Mouse (Mus musculus) CH12.LX (cell line): ENCODE data around the gene Cyp8b1.

Source experiments
- CTCF ChIP-seq, 2 experiments: IDR thresholded peaks in 1 of 2; conservative IDR thresholded peaks in 1 of 2; 2 replicates each; pipeline ENCODE4 v1.5.1; 2011 to 2012; ENCODE audit warnings: low read depth in 2 of 2, low read length in 2 of 2, improper control_type of control experiment in 1 of 2, inconsistent platforms in 1 of 2, mild to moderate bottlenecking in 1 of 2, moderate library complexity in 1 of 2
- EP300 ChIP-seq: IDR thresholded peaks from 2 replicates; pipeline ENCODE4 v1.6.1; 2011; ENCODE audit warnings: low read length, improper control_type of control experiment
- KAT2A ChIP-seq: IDR thresholded peaks from 2 replicates; pipeline ENCODE4 v1.6.1; 2012; ENCODE audit warnings: low read length, improper control_type of control experiment, inconsistent platforms; ENCODE audit not compliant: insufficient replicate concordance
- MAFK ChIP-seq: IDR thresholded peaks from 2 replicates; pipeline ENCODE4 v1.6.1; 2011; ENCODE audit warnings: low read length, improper control_type of control experiment; ENCODE audit not compliant: insufficient replicate concordance
- NRF1 ChIP-seq: IDR thresholded peaks from 2 replicates; pipeline ENCODE4 v1.6.1; 2014; ENCODE audit warnings: low read depth, mild to moderate bottlenecking, inconsistent platforms, low read length, improper control_type of control experiment, moderate library complexity
- POLR2A ChIP-seq: IDR thresholded peaks from 2 replicates; pipeline ENCODE4 v1.6.1; 2011; ENCODE audit warnings: low read depth, mild to moderate bottlenecking, improper control_type of control experiment, low read length
- POLR2AphosphoS2 ChIP-seq: IDR thresholded peaks from 2 replicates; pipeline ENCODE4 v1.6.1; 2011; ENCODE audit warnings: low read depth, low read length, improper control_type of control experiment
- RCOR1 ChIP-seq: conservative IDR thresholded peaks from 2 replicates; pipeline ENCODE4 v1.6.1; 2012; ENCODE audit warnings: low read depth, mild to moderate bottlenecking, inconsistent platforms, low read length, improper control_type of control experiment
- SMC3 ChIP-seq: IDR thresholded peaks from 2 replicates; pipeline ENCODE4 v1.6.1; 2011; ENCODE audit warnings: low read depth, low read length, improper control_type of control experiment
- UBTF ChIP-seq: IDR thresholded peaks from 2 replicates; pipeline ENCODE4 v1.6.1; 2012; ENCODE audit warnings: low read depth, mild to moderate bottlenecking, inconsistent platforms, low read length, improper control_type of control experiment, moderate library complexity
- ZMIZ1 ChIP-seq: IDR thresholded peaks from 2 replicates; pipeline ENCODE4 v1.6.1; 2012; ENCODE audit warnings: low read depth, mild to moderate bottlenecking, inconsistent platforms, low read length, improper control_type of control experiment

DNA sequence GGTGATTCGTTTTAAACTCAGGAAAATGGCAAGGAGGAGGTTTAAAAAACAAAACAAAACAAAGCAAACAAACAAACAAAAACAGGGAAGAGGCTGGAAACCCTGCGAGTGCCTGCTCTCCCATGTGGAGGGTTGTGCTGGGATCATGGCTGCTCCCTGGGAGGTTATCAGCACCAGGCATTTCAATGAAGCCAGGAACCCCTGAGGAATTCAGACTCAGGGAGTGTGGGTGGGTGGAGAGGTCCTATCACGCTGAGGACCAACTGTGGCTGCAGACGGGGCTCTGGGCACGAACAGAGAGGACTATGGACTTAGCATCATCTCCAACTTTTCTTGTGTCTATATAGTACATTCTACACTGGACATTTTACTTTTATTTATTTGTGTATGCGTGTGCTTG lies 16.8 kb downstream of the Cyp8b1 start:
- TF ChIP-seq CTCF (conservative IDR thresholded peaks at IDR 0.05 in 1 of 2, IDR thresholded peaks at IDR 0.05 in 1 of 2; ENCODE audit: low read depth in 2 of 2, low read length in 2 of 2), result no peak
- no peak for TF ChIP-seq POLR2A
- no peak for TF ChIP-seq SMC3
- no peak for TF ChIP-seq EP300
- no peak for TF ChIP-seq MAFK
- no peak for TF ChIP-seq KAT2A
- TF ChIP-seq ZMIZ1, result no peak
- no peak for TF ChIP-seq RCOR1
- no peak for TF ChIP-seq UBTF
- no peak for TF ChIP-seq POLR2AphosphoS2
- no peak for TF ChIP-seq NRF1
